Mouse (Mus musculus): ENCODE results near the gene Retreg1. TPM values are rescaled to one million over a fixed set of nuclear protein-coding genes. Genes with fewer than 3 reads are reported as not detected.
"Not testable (repeated sequence)": the region's sequence is repeated elsewhere in the genome, so short reads cannot be mapped to it uniquely, and the experiment has no call there.

Retreg1 gene
- polyA plus RNA-seq, 1 experiment from 2014 or later, result 37.8 TPM

- Histone ChIP-seq H3K4me1 (replicated peaks; ENCODE audit: control insufficient read depth, insufficient read depth, low read length) (0 out of 2 replicates have a peak, but pooled peaks cover 12% of the 10 kb centered on the region), H3K27ac (ENCODE audit: low read depth, low read length) (peak within 1 kb of the TSS; percentile 97), H3K27me3 (replicated peaks; ENCODE audit: control insufficient read depth, insufficient read depth, low read length) (no peaks in the 10 kb centered on the region), H3K4me3 (ENCODE audit: low read depth, low read length) (peak within 1 kb of the TSS; percentile 98), H3K9ac (ENCODE audit: low read depth, low read length) (peak within 1 kb of the TSS; percentile 96), H3K9me3 (ENCODE audit: control insufficient read depth) (no peaks in the 10 kb centered on the region), H3K36me3 (ENCODE audit: control insufficient read depth, insufficient read depth) (peaks cover 11% of the 10 kb centered on the region; the same call in 1 of the 2 replicates), H3K4me2 (replicated peaks; ENCODE audit: low read depth) (peak within 1 kb of the TSS; percentile 88)
- TF ChIP-seq CTCF (IDR thresholded peaks at IDR 0.05; ENCODE audit: low read depth), result no peak
- ATAC-seq, result peak; percentile 98
- under 1% methylated on average over 57 of the region's 57 CpGs for WGBS
Measured at GRCm38 (mm10) chr15:25984067-25984733, 141.2 kb downstream of the Retreg1 start, which contains the start of gene Zfp622. Gene Zfp622, plus strand, starts transcription at chr15:25984366.

DNA sequence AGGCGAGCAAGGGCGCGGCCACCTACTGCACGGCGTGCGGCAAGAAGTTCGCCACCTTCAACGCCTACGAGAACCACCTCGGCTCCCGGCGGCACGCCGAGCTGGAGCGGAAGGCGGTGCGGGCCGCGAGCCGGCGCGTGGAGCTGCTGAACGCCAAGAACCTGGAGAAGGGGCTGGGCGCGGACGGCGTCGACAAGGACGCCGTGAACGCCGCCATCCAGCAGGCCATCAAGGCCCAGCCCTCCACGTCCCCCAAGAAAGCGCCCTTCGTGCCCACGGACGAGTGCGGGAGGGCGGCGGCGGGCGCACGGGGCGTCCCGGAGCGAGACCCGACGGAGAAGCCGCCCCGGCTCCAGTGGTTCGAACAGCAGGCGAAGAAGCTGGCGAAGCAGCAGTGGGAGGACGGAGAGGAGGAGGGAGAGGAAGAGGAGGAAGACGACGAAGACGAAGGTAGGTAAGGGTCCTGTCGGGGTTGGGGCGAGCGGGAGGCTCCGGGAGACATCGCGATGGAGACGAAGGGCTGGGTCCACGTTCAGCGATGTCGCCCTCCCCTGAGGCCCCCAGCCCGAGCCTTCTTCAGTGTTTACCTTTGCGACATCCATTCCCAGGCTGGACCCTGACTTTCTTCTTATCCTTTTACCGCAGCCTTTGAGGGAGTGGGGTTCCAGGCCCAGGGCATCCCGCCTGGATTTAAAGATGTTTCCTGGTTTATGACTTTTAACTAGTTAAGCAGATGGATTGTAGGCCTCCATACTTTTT lies 141.9 kb downstream of the Retreg1 start:
- 0 out of 2 replicates have a peak, but pooled peaks cover 12% of the 10 kb centered on the region for H3K4me1 ChIP-seq (replicated peaks; ENCODE audit: control insufficient read depth, insufficient read depth, low read length)
- H3K4me2 ChIP-seq (replicated peaks; ENCODE audit: low read depth), result peak overlapping the region; percentile 88
- TF ChIP-seq CTCF (IDR thresholded peaks at IDR 0.05; ENCODE audit: low read depth), result no peak
- peaks cover 11% of the 10 kb centered on the region; the same call in 1 of the 2 replicates for H3K36me3 ChIP-seq (ENCODE audit: control insufficient read depth, insufficient read depth)
- no peaks in the 10 kb centered on the region for H3K9me3 ChIP-seq (ENCODE audit: control insufficient read depth)
- under 1% methylated on average over 71 of the region's 71 CpGs for WGBS
- peak overlapping the region; percentile 98 for H3K4me3 ChIP-seq (ENCODE audit: low read depth, low read length)
- H3K27ac ChIP-seq (ENCODE audit: low read depth, low read length), result peak overlapping the region; percentile 97
- H3K27me3 ChIP-seq (replicated peaks; ENCODE audit: control insufficient read depth, insufficient read depth, low read length), result no peaks in the 10 kb centered on the region
- no peak; the same call in 1 of the 2 replicates for ATAC-seq
- H3K9ac ChIP-seq (ENCODE audit: low read depth, low read length), result peak overlapping the region; percentile 96

DNA sequence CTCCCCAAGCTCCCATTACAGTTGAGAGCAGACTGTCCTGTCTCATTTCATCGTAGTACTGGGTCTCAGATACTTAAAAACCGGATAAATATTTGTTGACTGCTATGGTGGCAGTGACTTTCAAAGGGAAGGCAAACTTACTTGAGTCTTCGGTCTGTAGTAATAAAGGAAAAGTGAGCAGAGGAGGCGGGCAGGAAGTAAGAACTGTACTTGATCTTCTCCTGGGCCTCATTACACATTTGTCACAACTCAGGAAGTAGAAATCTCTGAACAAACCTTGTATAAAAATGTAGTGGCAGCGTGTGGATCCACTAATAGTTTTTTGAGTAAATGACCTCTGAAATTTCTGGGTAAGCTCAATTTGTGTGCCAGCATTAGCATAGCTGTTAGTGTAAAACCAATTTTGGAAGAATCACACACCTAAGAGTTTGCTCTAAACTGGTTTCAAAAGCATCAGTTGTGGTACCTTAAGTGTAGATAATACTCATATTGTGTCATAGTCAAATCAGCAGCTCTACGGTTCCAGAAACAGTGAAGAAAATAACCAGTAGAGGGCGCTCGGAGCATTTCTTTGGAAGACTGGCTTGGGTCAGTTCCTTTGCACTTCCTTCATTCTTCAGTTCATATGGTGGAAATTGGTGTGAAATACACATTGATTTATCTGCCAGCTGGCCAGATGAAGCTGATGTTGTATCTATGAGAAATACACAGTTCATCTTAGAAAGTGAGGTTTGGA lies 150.2 kb downstream of the Retreg1 start:
- Histone ChIP-seq H3K9me3 (ENCODE audit: control insufficient read depth) (no peaks in the 10 kb centered on the region), H3K9ac (ENCODE audit: low read depth, low read length) (no peak overlapping the region), H3K4me3 (ENCODE audit: low read depth, low read length) (no peak overlapping the region), H3K4me2 (replicated peaks; ENCODE audit: low read depth) (no peak overlapping the region), H3K4me1 (replicated peaks; ENCODE audit: control insufficient read depth, insufficient read depth, low read length) (0 out of 2 replicates have a peak, but pooled peaks cover 3% of the 10 kb centered on the region), H3K36me3 (ENCODE audit: control insufficient read depth, insufficient read depth) (peaks cover 49% of the 10 kb centered on the region), H3K27me3 (replicated peaks; ENCODE audit: control insufficient read depth, insufficient read depth, low read length) (no peaks in the 10 kb centered on the region), H3K27ac (ENCODE audit: low read depth, low read length) (no peak overlapping the region)
- 57% methylated on average over 8 of the region's 8 CpGs for WGBS
- no peak for ATAC-seq
- TF ChIP-seq CTCF (IDR thresholded peaks at IDR 0.05; ENCODE audit: low read depth), result peak; percentile 77

DNA sequence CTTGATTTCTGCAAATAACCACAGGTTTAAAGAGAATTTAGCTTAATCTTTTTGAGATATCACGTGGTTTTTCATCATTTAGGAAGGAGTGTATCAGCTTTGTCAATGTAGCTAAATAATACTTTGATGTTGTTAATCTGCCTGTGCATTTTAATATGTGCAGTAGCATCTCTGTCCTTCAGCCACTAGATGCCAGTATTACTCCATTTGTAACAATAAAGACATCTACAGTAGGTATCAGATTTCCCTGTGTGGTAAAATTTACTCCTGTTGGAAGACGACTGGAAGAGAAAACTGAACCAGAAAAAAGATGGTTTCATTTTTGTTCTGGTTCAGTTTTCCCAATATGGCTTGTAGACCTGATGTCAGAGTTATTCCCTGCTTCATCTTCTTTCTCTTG lies 152.5 kb downstream of the Retreg1 start:
- Histone ChIP-seq H3K36me3 (ENCODE audit: control insufficient read depth, insufficient read depth) (peaks cover 44% of the 10 kb centered on the region), H3K9me3 (ENCODE audit: control insufficient read depth) (no peaks in the 10 kb centered on the region), H3K27ac (ENCODE audit: low read depth, low read length) (no peak overlapping the region), H3K4me2 (replicated peaks; ENCODE audit: low read depth) (no peak overlapping the region), H3K4me3 (ENCODE audit: low read depth, low read length) (no peak overlapping the region), H3K27me3 (replicated peaks; ENCODE audit: control insufficient read depth, insufficient read depth, low read length) (no peaks in the 10 kb centered on the region), H3K9ac (ENCODE audit: low read depth, low read length) (no peak overlapping the region), H3K4me1 (replicated peaks; ENCODE audit: control insufficient read depth, insufficient read depth, low read length) (no peaks in the 10 kb centered on the region)
- no peak for ATAC-seq
- peak; percentile 79 for TF ChIP-seq CTCF (IDR thresholded peaks at IDR 0.05; ENCODE audit: low read depth)
- 41% methylated on average over 2 of the region's 2 CpGs for WGBS

DNA sequence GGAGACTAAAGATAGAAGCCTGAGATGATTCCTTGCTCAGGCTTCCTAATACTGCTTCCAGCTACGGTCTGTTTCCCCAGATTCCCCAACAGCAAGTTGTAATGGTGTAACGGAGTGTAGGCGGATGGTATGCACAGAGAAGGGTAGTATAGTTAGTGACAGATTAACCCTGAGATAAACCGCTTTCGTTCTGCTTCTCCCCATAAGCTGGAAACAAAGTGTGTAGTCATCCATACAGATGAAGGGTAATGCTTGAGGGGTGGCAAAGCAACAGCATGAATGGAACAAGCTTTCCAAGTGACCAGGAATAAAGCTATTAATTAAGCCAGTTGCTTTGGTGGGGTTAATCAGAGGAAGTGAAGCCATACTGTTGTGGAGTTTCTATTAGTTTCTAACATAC lies 156.6 kb downstream of the Retreg1 start:
- not testable (repeated sequence) for H3K9me3 ChIP-seq (ENCODE audit: control insufficient read depth); H3K4me3 ChIP-seq (ENCODE audit: low read depth, low read length); H3K4me2 ChIP-seq (replicated peaks; ENCODE audit: low read depth); H3K4me1 ChIP-seq (replicated peaks; ENCODE audit: control insufficient read depth, insufficient read depth, low read length); H3K27me3 ChIP-seq (replicated peaks; ENCODE audit: control insufficient read depth, insufficient read depth, low read length); ATAC-seq; H3K27ac ChIP-seq (ENCODE audit: low read depth, low read length); H3K9ac ChIP-seq (ENCODE audit: low read depth, low read length)
- 47% methylated on average over 5 of the region's 5 CpGs for WGBS
- H3K36me3 ChIP-seq (ENCODE audit: control insufficient read depth, insufficient read depth), result peaks cover 25% of the 10 kb centered on the region

DNA sequence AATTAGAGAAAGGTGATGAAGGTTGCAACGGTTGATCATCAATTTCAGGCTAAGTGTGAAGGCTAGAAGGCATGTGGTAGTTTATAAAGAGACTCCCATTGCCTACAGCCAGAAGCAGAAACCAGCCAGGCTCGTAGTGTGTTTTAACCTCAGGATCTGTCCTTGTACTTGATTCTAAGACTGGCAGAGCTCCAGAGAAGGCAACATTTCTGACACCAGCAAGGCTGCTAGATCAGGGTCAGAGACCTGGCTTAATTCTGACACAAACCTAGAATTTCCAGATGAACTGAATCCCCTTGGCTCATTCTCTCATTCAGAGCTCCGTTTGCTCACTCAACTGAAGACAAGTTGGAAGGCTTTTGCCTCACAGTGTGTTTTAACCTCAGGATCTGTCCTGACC lies 165.6 kb downstream of the Retreg1 start:
- Histone ChIP-seq H3K4me3 (ENCODE audit: low read depth, low read length) (no peak overlapping the region), H3K27me3 (replicated peaks; ENCODE audit: control insufficient read depth, insufficient read depth, low read length) (no peaks in the 10 kb centered on the region), H3K9me3 (ENCODE audit: control insufficient read depth) (no peaks in the 10 kb centered on the region), H3K36me3 (ENCODE audit: control insufficient read depth, insufficient read depth) (no peaks in the 10 kb centered on the region), H3K9ac (ENCODE audit: low read depth, low read length) (no peak overlapping the region), H3K4me2 (replicated peaks; ENCODE audit: low read depth) (no peak overlapping the region), H3K4me1 (replicated peaks; ENCODE audit: control insufficient read depth, insufficient read depth, low read length) (no peaks in the 10 kb centered on the region), H3K27ac (ENCODE audit: low read depth, low read length) (no peak overlapping the region)
- 84% methylated on average over 3 of the region's 3 CpGs for WGBS
- ATAC-seq, result no peak
- TF ChIP-seq CTCF (IDR thresholded peaks at IDR 0.05; ENCODE audit: low read depth), result no peak
